In the genomic region with DNA sequence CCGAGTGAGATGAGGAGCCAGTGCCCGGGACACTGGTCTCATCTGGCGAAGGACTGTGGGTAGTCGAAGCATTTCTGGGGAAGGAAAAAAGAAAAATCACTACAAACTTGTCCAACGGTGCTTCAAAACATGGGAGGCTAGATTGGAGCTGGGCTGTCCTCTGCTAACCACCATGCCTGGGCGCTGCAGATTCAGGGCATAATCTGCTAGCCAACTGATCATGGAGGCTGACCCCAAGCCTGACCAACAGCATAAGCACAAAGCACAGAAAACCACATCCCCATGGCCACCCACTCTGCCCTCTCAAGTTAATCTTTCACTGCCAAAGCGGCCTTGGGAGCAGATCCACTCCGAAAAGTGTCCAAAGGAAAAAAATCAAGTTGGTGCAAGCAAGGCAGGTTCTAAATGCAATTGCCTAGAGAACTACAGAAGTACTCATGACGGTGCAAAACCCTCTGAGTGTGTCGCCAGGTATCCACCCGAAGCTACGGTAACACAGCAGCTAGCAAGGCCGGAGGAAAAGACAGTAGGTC, we compare ENCODE assay signal across 8 mouse cellular contexts. TPM values are rescaled to one million over a fixed set of nuclear protein-coding genes. Genes with fewer than 3 reads are reported as not detected.
A peak's percentile ranks its signal among the peaks of the same experiment; 100 is the strongest.
DNase-seq lines count a peak whose midpoint lies in the region; ATAC-seq lines count a peak whose summit lies in the region.

No protein-coding gene starts in this region.

- H3K27me3 ChIP-seq in heart, embryonic 13.5 days (replicated peaks) = no peaks in the 10 kb centered on the region

- H3K4me3 ChIP-seq in heart, embryonic 13.5 days = peak overlapping the region; percentile 85

- peaks cover 48% of the 10 kb centered on the region for H3K4me1 ChIP-seq in heart, embryonic 13.5 days

- peak overlapping the region; percentile 95 for H3K9ac ChIP-seq in heart, embryonic 13.5 days

- under 1% methylated on average over 13 of the region's 13 CpGs for WGBS in heart, embryonic 13.5 days

- H3K27ac ChIP-seq in heart, embryonic 13.5 days (replicated peaks) = peak overlapping the region; percentile 97

- DNase-seq in adrenal gland, postnatal 10 days = peak; percentile 47
- no peak for DNase-seq in adrenal gland, postnatal 4 days (ENCODE audit: low spot score in 2 of 2)
- DNase-seq in thymus, postnatal 0 days (ENCODE audit: low spot score) = peak; percentile 46
- no peak for DNase-seq in thymus, adult 18-20 months
- DNase-seq in kidney, postnatal 10 days = peak; percentile 55
- no peak for DNase-seq in ovary, adult 18-20 months (ENCODE audit: low spot score)

- ATAC-seq in heart, embryonic 13.5 days (ENCODE audit: extremely low read depth, insufficient number of reproducible peaks, low FRiP score, low TSS enrichment) = no peak
- peak; percentile 3; the same call in 1 of the 2 replicates for ATAC-seq in megakaryocyte-erythroid progenitor cell, adult 5-6 weeks (replicated peaks; ENCODE audit: low FRiP score, low TSS enrichment, poor library complexity, severe bottlenecking)

- peak overlapping the region; percentile 90 for H3K4me2 ChIP-seq in heart, embryonic 13.5 days

- H3K36me3 ChIP-seq in heart, embryonic 13.5 days = peaks cover 61% of the 10 kb centered on the region

- H3K9me3 ChIP-seq in heart, embryonic 13.5 days = peaks cover 6% of the 10 kb centered on the region; the same call in 1 of the 2 replicates

RNA-seq across cellular contexts. Expression of a gene that starts 1.0 kb away (rescaled TPM):
- 100 to 1,000 TPM; 366 to 527 TPM for total RNA-seq in adrenal gland, postnatal 10 days (2021)
- total RNA-seq in adrenal gland, postnatal 4 days (2021) = 100 to 1,000 TPM; 424 to 448 TPM
- polyA plus RNA-seq in thymus, postnatal 0 days (2015; fragmentation: Nextera tagmentation; extraction: Ambion mirVana) = 316 and 385 TPM in 2 replicates
- polyA plus RNA-seq in heart, embryonic 13.5 days (2015; fragmentation: Nextera tagmentation; extraction: Ambion mirVana) = 306 and 363 TPM in 2 replicates
- 836 and 866 TPM in 2 replicates for total RNA-seq in megakaryocyte-erythroid progenitor cell, adult 5-6 weeks (2014; fragmentation: Nextera tagmentation)
- total RNA-seq in megakaryocyte-erythroid progenitor cell, adult 5-6 weeks (2017) = 921 and 969 TPM in 2 replicates

RNA-seq across cellular contexts. Expression of a gene that starts 1.1 kb away (rescaled TPM):
- total RNA-seq in adrenal gland, postnatal 10 days (2021) = 100 to 1,000 TPM; 724 to 915 TPM
- 100 to 1,000 TPM; 727 to 733 TPM for total RNA-seq in adrenal gland, postnatal 4 days (2021)
- polyA plus RNA-seq in thymus, postnatal 0 days (2015; fragmentation: Nextera tagmentation; extraction: Ambion mirVana) = 258 and 291 TPM in 2 replicates
- 432 and 493 TPM in 2 replicates for polyA plus RNA-seq in heart, embryonic 13.5 days (2015; fragmentation: Nextera tagmentation; extraction: Ambion mirVana)
- 526 and 530 TPM in 2 replicates for total RNA-seq in megakaryocyte-erythroid progenitor cell, adult 5-6 weeks (2014; fragmentation: Nextera tagmentation)
- total RNA-seq in megakaryocyte-erythroid progenitor cell, adult 5-6 weeks (2017) = 929 and 1,055 TPM in 2 replicates

RNA-seq across cellular contexts. Expression of a gene that starts 34.4 kb away (rescaled TPM):
- 10 to 100 TPM; 35.7 to 82.2 TPM for total RNA-seq in adrenal gland, postnatal 10 days (2021)
- 10 to 100 TPM; 19.9 to 28.3 TPM for total RNA-seq in adrenal gland, postnatal 4 days (2021)
- 18.6 and 19.9 TPM in 2 replicates for polyA plus RNA-seq in thymus, postnatal 0 days (2015; fragmentation: Nextera tagmentation; extraction: Ambion mirVana)
- polyA plus RNA-seq in heart, embryonic 13.5 days (2015; fragmentation: Nextera tagmentation; extraction: Ambion mirVana) = 20.9 and 21.4 TPM in 2 replicates
- total RNA-seq in megakaryocyte-erythroid progenitor cell, adult 5-6 weeks (2014; fragmentation: Nextera tagmentation) = 10.8 and 15.6 TPM in 2 replicates
- 15.7 and 29.5 TPM in 2 replicates for total RNA-seq in megakaryocyte-erythroid progenitor cell, adult 5-6 weeks (2017)

RNA-seq across cellular contexts. Expression of a gene that starts 44.1 kb away (rescaled TPM):
- total RNA-seq in adrenal gland, postnatal 10 days (2021) = 100 to 1,000 TPM; 132 to 252 TPM
- total RNA-seq in adrenal gland, postnatal 4 days (2021) = 100 to 1,000 TPM; 175 to 181 TPM
- 127 and 149 TPM in 2 replicates for polyA plus RNA-seq in thymus, postnatal 0 days (2015; fragmentation: Nextera tagmentation; extraction: Ambion mirVana)
- polyA plus RNA-seq in heart, embryonic 13.5 days (2015; fragmentation: Nextera tagmentation; extraction: Ambion mirVana) = 95.9 and 117 TPM in 2 replicates
- 33.5 and 42.6 TPM in 2 replicates for total RNA-seq in megakaryocyte-erythroid progenitor cell, adult 5-6 weeks (2014; fragmentation: Nextera tagmentation)
- total RNA-seq in megakaryocyte-erythroid progenitor cell, adult 5-6 weeks (2017) = 29.4 and 68.9 TPM in 2 replicates

RNA-seq across cellular contexts. Expression of a gene that starts 59.7 kb away (rescaled TPM):
- total RNA-seq in adrenal gland, postnatal 10 days (2021) = 100 to 1,000 TPM; 117 to 148 TPM
- 100 to 1,000 TPM; 199 to 213 TPM for total RNA-seq in adrenal gland, postnatal 4 days (2021)
- 390 and 430 TPM in 2 replicates for polyA plus RNA-seq in thymus, postnatal 0 days (2015; fragmentation: Nextera tagmentation; extraction: Ambion mirVana)
- polyA plus RNA-seq in heart, embryonic 13.5 days (2015; fragmentation: Nextera tagmentation; extraction: Ambion mirVana) = 172 and 198 TPM in 2 replicates
- total RNA-seq in megakaryocyte-erythroid progenitor cell, adult 5-6 weeks (2014; fragmentation: Nextera tagmentation) = 192 and 240 TPM in 2 replicates
- total RNA-seq in megakaryocyte-erythroid progenitor cell, adult 5-6 weeks (2017) = 311 and 350 TPM in 2 replicates

Comparison
In these comparisons a context has a peak if more than half of its experiments do, and no peak if none do; other contexts are left out.
1. DNase-seq: peak in adrenal gland, postnatal 10 days (single experiment), thymus, postnatal 0 days (single experiment) and kidney, postnatal 10 days (single experiment); none in adrenal gland, postnatal 4 days (0 of 2), thymus, adult 18-20 months (0 of 2) and ovary, adult 18-20 months (single experiment).